In the genomic region with DNA sequence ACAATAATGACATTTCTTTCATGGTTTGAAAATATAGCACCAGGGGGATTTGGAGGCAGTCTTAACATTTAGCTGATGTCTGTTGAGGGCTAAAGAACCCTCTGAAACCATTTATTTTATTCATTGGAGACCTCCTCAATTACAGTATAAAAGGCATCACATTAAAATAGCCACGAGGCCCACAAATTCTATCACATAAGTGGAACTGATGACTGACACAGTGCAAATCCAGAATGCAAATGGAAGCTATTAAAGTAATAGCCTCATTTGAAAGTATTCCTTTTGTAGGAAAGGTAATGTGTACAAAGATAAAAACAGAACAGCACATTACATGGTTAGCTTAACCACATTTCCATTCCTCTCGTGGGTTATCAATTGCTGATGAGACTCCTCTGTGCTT, we compare ENCODE assay signal across 20 mouse cellular contexts.
"Had no signal": no experiment of that assay in that cellular context is flagged by ENCODE, and none has a peak within 500 bp of the region (broad histone marks: within the 10 kb centered on the region; RNA-seq: fewer than 3 reads in every experiment).

No protein-coding gene starts in this region.

- ATAC-seq: liver, postnatal 0 days; lung, postnatal 0 days; midbrain, embryonic 13.5 days had no signal

- H3K9me3 ChIP-seq: liver, embryonic 13.5 days; liver, embryonic 15.5 days; lung, embryonic 15.5 days; megakaryocyte, embryonic 14.5 days; midbrain, embryonic 13.5 days had no signal

- H3K4me2 ChIP-seq: liver, embryonic 13.5 days; liver, embryonic 15.5 days; lung, embryonic 15.5 days; midbrain, embryonic 11.5 days; midbrain, embryonic 13.5 days had no signal

- H3K9ac ChIP-seq: liver, embryonic 13.5 days; liver, embryonic 15.5 days; liver, postnatal 0 days; lung, embryonic 15.5 days; midbrain, embryonic 13.5 days had no signal

- DNase-seq: liver, embryonic 13.5 days; liver, postnatal 0 days; lung, adult 2 months; lung, postnatal 14 days; lung, postnatal 36 days; retina, postnatal 1 day; right cerebral cortex, adult 18-20 months; right cerebral cortex, postnatal 25 days; right cerebral cortex, postnatal 4 days; spleen, adult 18-20 months; thymus, adult 18-20 months; thymus, postnatal 14 days; thymus, postnatal 36 days had no signal

- H3K27ac ChIP-seq: liver, embryonic 13.5 days; liver, embryonic 15.5 days; lung, embryonic 15.5 days; macrophage; midbrain, embryonic 13.5 days had no signal

- H3K4me1 ChIP-seq: liver, embryonic 13.5 days; liver, embryonic 15.5 days; lung, embryonic 15.5 days; megakaryocyte, embryonic 14.5 days; midbrain, embryonic 13.5 days had no signal

- H3K36me3 ChIP-seq: liver, embryonic 13.5 days; liver, embryonic 15.5 days; lung, embryonic 15.5 days; midbrain, embryonic 13.5 days had no signal

- H3K27me3 ChIP-seq: liver, embryonic 13.5 days; liver, embryonic 15.5 days; lung, embryonic 15.5 days; megakaryocyte, embryonic 14.5 days; midbrain, embryonic 13.5 days had no signal

- H3K4me3 ChIP-seq: liver, embryonic 13.5 days; liver, embryonic 15.5 days; lung, embryonic 15.5 days; megakaryocyte, embryonic 14.5 days; midbrain, embryonic 13.5 days had no signal
